Mouse (Mus musculus): ENCODE measurements around the gene Snap47.

DNA sequence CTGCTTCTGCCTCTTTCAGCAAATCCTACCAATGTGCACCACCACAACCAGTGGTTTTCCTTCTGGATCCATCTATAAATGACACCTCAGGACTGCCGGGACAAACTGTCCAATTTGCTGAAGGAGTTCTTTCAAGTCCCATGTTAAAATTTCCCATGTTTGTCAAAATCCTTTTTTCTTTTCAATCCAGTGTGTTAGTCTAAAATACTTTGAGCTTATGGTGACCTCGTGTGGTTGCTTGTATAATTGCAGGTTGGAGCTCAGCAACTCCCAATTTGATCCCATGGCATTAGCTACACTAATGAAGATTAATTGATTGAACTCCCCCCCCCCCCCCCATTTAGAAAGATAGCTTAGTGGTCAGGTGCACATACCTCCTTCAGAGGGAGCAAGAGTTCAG is 32.2 kb upstream of the Snap47 start:
- TF ChIP-seq CTCF (IDR thresholded peaks at IDR 0.05; ENCODE audit: low read depth, low read length) = 0 out of 2 replicates have a peak, but pooled peaks have one; percentile 44
- no peak for TF ChIP-seq GATA1 (IDR thresholded peaks at IDR 0.05; ENCODE audit: borderline replicate concordance, low read length)
- no peak for TF ChIP-seq POLR2AphosphoS5 (IDR thresholded peaks at IDR 0.05; ENCODE audit: insufficient replicate concordance, low read depth, low read length)
- TF ChIP-seq TAL1 (conservative IDR thresholded peaks at IDR 0.05; ENCODE audit: low read depth, low read length) = no peak
- TF ChIP-seq GATA2 (IDR thresholded peaks at IDR 0.05; ENCODE audit: borderline replicate concordance, low read depth, low read length) = no peak
